Mouse (Mus musculus) forebrain, embryonic 12.5 days (tissue): Measurements from ENCODE around the gene Zfp57. TPM values are rescaled to one million over a fixed set of nuclear protein-coding genes. Genes with fewer than 3 reads are reported as not detected.

Experiments used
- ATAC-seq: fragments of 200-750 bp; cut with Nextera tagmentation; 2 replicates; pipeline ENCODE4 v1.8.0; 2017; ENCODE audit warnings: moderate TSS enrichment; ENCODE audit not compliant: low FRiP score
- H3K27ac ChIP-seq: fragments of 300-500 bp; sonication (generic); 2 replicates; pipeline ENCODE4 v1.5.1; 2016; ENCODE audit warnings: mild to moderate bottlenecking
- H3K27me3 ChIP-seq: fragments of 300-500 bp; sonication (generic); 2 replicates; pipeline ENCODE4 v1.6.1; 2016; ENCODE audit warnings: mild to moderate bottlenecking
- H3K36me3 ChIP-seq: fragments of 300-500 bp; sonication (generic); replicated peaks from 2 replicates; pipeline ENCODE4 v1.6.1; 2016; ENCODE audit warnings: mild to moderate bottlenecking
- H3K4me1 ChIP-seq: fragments of 300-500 bp; sonication (generic); 2 replicates; pipeline ENCODE4 v1.6.1; 2016
- H3K4me2 ChIP-seq: fragments of 300-500 bp; sonication (generic); 2 replicates; pipeline ENCODE4 v1.6.1; 2016; ENCODE audit warnings: mild to moderate bottlenecking, moderate library complexity
- H3K4me3 ChIP-seq: fragments of 300-500 bp; sonication (generic); replicated peaks from 2 replicates; pipeline ENCODE4 v1.5.1; 2016; ENCODE audit warnings: mild to moderate bottlenecking
- H3K9ac ChIP-seq: fragments of 300-500 bp; sonication (generic); 2 replicates; pipeline ENCODE4 v1.6.1; 2016; ENCODE audit warnings: mild to moderate bottlenecking
- H3K9me3 ChIP-seq: fragments of 300-500 bp; sonication (generic); 2 replicates; pipeline ENCODE4 v1.6.1; 2016
- WGBS: fragments of 180-500 bp; shearing (Covaris S2); methylation state at CpG from one replicate; pipeline ENCODE4 v1.1.7; 2016; 5-methylcytosine and 5-hydroxymethylcytosine counted together
- polyA plus RNA-seq: library from polyadenylated mRNA; unstranded; fragments of >200 nt; fragmentation: Nextera tagmentation; extraction: Ambion mirVana; gene quantifications from 2 replicates; pipeline ENCODE4 v1.2.1, GENCODE M21; 2016

Zfp57 gene
- polyA plus RNA-seq, 1 experiment from 2014 or later, result 197 TPM

DNA sequence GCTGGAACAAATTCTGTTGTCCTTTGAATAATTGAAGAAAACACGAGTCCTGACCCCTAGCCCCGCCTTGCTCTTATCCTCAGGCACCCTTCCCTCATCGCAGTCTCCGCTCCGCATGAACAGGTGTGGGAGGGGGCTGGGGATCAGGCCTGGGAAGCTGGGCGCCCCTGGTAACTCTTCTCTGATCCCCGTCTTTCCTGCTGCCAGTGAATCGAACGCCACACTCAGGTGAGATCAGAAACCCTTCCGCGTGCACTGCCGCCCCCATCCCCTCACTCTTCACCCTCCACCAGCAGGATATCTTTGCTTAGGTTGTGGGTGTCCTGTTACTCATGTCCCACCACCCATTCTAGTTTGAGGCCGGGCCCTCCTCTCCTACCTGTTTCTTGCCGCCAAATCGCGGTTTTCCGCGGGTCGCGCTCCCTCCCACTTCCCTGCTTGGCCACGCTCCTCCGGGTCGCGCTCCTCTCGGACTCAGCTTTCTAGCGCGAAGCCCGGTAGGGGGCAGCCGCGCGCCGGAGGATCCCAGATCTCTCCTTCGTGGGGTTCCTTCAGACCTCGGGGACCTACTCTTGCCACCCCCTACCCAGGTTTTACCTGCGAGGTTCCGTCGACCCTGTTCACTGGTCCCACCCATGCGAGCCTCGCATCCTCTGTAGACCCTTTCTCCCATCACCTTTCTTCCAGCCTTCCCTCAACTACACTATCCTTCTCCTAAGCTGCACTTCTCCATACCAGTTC lies 48.8 kb downstream of the Zfp57 start:
- under 1% methylated on average over 39 of the region's 39 CpGs for WGBS
- H3K36me3 ChIP-seq, result peaks cover 11% of the 10 kb centered on the region
- ATAC-seq, result peak; percentile 22
- peak overlapping the region; percentile 80 for H3K4me2 ChIP-seq
- H3K27ac ChIP-seq, result peak overlapping the region; percentile 81
- peaks cover 12% of the 10 kb centered on the region for H3K27me3 ChIP-seq
- peak overlapping the region; percentile 92; the same call in 1 of the 2 replicates for H3K9ac ChIP-seq
- peak overlapping the region; percentile 74 for H3K4me3 ChIP-seq
- H3K4me1 ChIP-seq, result peaks cover 55% of the 10 kb centered on the region
- no peaks in the 10 kb centered on the region for H3K9me3 ChIP-seq

DNA sequence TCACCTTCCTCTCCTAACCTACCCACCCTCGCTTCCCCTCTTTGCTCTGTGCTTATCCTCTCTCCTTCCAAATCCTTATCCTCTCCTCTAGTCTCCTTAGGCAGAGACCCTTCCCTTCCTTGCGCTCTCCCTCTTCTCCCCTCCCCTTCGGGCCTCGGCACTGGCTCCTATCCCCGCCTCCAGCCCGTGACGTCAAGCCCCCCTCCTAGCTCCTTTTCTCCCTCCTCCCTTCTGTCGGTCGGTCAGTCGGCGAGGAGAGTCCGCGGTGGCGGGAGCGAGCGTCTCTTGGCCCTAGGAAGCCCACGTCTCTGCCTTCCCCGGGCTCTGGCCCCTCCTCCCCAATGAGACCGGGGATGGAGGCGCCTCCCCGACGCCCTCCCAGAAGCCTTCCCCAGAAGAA lies 49.4 kb downstream of the Zfp57 start:
- peaks cover 18% of the 10 kb centered on the region for H3K36me3 ChIP-seq
- ATAC-seq, result peak; percentile 75
- H3K9me3 ChIP-seq, result no peaks in the 10 kb centered on the region
- H3K4me2 ChIP-seq, result peak overlapping the region; percentile 80
- peak overlapping the region; percentile 74 for H3K4me3 ChIP-seq
- H3K27me3 ChIP-seq, result peaks cover 12% of the 10 kb centered on the region
- H3K4me1 ChIP-seq, result peaks cover 51% of the 10 kb centered on the region
- WGBS, result under 1% methylated on average over 22 of the region's 22 CpGs
- H3K9ac ChIP-seq, result peak overlapping the region; percentile 92
- peak overlapping the region; percentile 81 for H3K27ac ChIP-seq

DNA sequence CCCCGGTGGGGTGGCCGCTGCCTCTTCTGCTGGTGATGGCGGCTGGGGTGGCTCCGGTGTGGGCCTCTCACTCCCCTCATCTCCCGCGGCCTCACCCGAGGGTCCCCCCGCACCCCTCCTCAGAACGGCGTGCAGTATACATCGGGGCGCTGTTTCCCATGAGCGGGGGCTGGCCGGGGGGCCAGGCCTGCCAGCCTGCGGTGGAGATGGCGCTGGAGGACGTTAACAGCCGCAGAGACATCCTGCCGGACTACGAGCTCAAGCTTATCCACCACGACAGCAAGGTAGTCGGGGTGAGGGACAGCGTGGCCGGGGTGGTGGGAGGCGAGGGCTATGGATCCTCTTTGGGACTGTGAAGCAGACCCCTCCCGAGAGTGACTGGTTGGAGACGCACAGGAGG lies 49.9 kb downstream of the Zfp57 start:
- Histone ChIP-seq H3K27ac (peak overlapping the region; percentile 81), H3K9me3 (no peaks in the 10 kb centered on the region), H3K4me3 (peak overlapping the region; percentile 74), H3K36me3 (peaks cover 22% of the 10 kb centered on the region), H3K4me2 (peak overlapping the region; percentile 80), H3K4me1 (peaks cover 51% of the 10 kb centered on the region), H3K9ac (peak overlapping the region; percentile 92), H3K27me3 (peaks cover 12% of the 10 kb centered on the region)
- WGBS, result 1% methylated on average over 27 of the region's 27 CpGs
- peak; percentile 33 for ATAC-seq

GRCm38 (mm10) chr17:37051745-37052144 lies 50.8 kb downstream of the Zfp57 start:
- peak overlapping the region; percentile 92; the same call in 1 of the 2 replicates for H3K9ac ChIP-seq
- no peak for ATAC-seq
- H3K4me2 ChIP-seq, result peak overlapping the region; percentile 80
- peak overlapping the region; percentile 74; the same call in 1 of the 2 replicates for H3K4me3 ChIP-seq
- 47% methylated on average over 4 of the region's 4 CpGs for WGBS
- H3K27ac ChIP-seq, result no peak overlapping the region
- H3K9me3 ChIP-seq, result no peaks in the 10 kb centered on the region
- peaks cover 49% of the 10 kb centered on the region for H3K4me1 ChIP-seq
- peaks cover 12% of the 10 kb centered on the region for H3K27me3 ChIP-seq
- peaks cover 31% of the 10 kb centered on the region for H3K36me3 ChIP-seq

DNA sequence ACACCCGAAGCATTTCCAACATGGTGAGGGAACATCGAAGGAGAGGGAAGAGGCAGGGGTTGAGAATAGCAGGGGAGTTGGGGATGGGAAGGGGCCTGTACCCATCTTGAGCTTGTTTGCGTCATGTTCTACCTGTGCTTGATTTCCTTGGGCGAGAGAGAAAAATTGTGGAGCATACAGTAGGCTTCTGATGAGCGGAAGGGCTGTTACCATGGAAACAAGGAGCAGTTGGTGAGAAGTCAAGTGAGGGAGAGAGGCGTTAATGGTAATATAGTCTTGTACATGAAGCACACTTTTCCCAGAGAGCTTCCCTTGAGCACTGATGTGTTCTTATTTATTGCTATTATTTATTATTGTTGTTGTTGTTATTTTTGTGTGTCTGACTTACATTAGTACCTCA lies 56.0 kb downstream of the Zfp57 start:
- Histone ChIP-seq H3K9me3 (no peaks in the 10 kb centered on the region), H3K27me3 (no peaks in the 10 kb centered on the region), H3K27ac (no peak overlapping the region), H3K9ac (no peak overlapping the region), H3K4me2 (no peak overlapping the region), H3K4me3 (no peak overlapping the region), H3K4me1 (peaks cover 16% of the 10 kb centered on the region), H3K36me3 (peaks cover 72% of the 10 kb centered on the region)
- 82% methylated on average over 6 of the region's 6 CpGs for WGBS
- ATAC-seq, result no peak

Other genes with a start within 250 kb of the Zfp57 start
- gene H2-M10.5, start 228.3 kb upstream of the Zfp57 start, polyA plus RNA-seq, result not detected in 2 replicates
- gene H2-M10.6, start 189.0 kb upstream of the Zfp57 start, polyA plus RNA-seq, result not detected in 2 replicates
- gene Trim26, start 164.0 kb upstream of the Zfp57 start, polyA plus RNA-seq, result 38.7 and 44.0 TPM in 2 replicates
- gene Trim15, start 134.0 kb upstream of the Zfp57 start, polyA plus RNA-seq, result 0.14 and 0.24 TPM in 2 replicates
- 4.7 and 7.1 TPM in 2 replicates for gene Trim10, start 131.6 kb upstream of the Zfp57 start, polyA plus RNA-seq
- gene Trim40, start 111.0 kb upstream of the Zfp57 start, polyA plus RNA-seq, result not detected in 2 replicates
- gene Trim31, start 103.0 kb upstream of the Zfp57 start, polyA plus RNA-seq, result not detected in 2 replicates
- 0.47 TPM in 1 of 2 replicates, not detected in the other for gene Rnf39, start 58.2 kb upstream of the Zfp57 start, polyA plus RNA-seq
- 136 and 146 TPM in 2 replicates for gene Ppp1r11, start 49.4 kb upstream of the Zfp57 start, polyA plus RNA-seq
- 79.5 and 86.7 TPM in 2 replicates for gene Znrd1, start 42.6 kb upstream of the Zfp57 start, polyA plus RNA-seq
- gene Znrd1as, start 42.6 kb upstream of the Zfp57 start, polyA plus RNA-seq, result 7.1 and 7.7 TPM in 2 replicates
- not detected in 2 replicates for gene 2410137M14Rik, start 19.9 kb upstream of the Zfp57 start, polyA plus RNA-seq
- 1.3 and 1.6 TPM in 2 replicates for gene H2-M5, start 11.6 kb upstream of the Zfp57 start, polyA plus RNA-seq
- gene Mog, start 22.2 kb downstream of the Zfp57 start, polyA plus RNA-seq, result 1.1 and 1.2 TPM in 2 replicates
- gene Gabbr1, start 44.8 kb downstream of the Zfp57 start, polyA plus RNA-seq, result 31.7 and 32.6 TPM in 2 replicates
- gene Olfr90, start 87.3 kb downstream of the Zfp57 start, polyA plus RNA-seq, result 0.06 and 0.15 TPM in 2 replicates
- not detected in 2 replicates for gene Olfr91, start 97.1 kb downstream of the Zfp57 start, polyA plus RNA-seq
- gene Olfr92, start 118.9 kb downstream of the Zfp57 start, polyA plus RNA-seq, result not detected in 2 replicates
- not detected in 2 replicates for gene Olfr93, start 160.3 kb downstream of the Zfp57 start, polyA plus RNA-seq
- not detected in 2 replicates for gene Ubd, start 192.7 kb downstream of the Zfp57 start, polyA plus RNA-seq
- not detected in 2 replicates for gene Olfr94, start 199.8 kb downstream of the Zfp57 start, polyA plus RNA-seq
- 0.06 TPM in 1 of 2 replicates, not detected in the other for gene Olfr95, start 212.0 kb downstream of the Zfp57 start, polyA plus RNA-seq
- gene Olfr96, start 219.0 kb downstream of the Zfp57 start, polyA plus RNA-seq, result not detected in 2 replicates
- not detected in 2 replicates for gene Olfr97, start 236.2 kb downstream of the Zfp57 start, polyA plus RNA-seq